Mouse (Mus musculus) heart, adult 11 months (tissue): ENCODE data around the gene Agtpbp1.
A peak's percentile ranks its signal among the peaks of the same experiment; 100 is the strongest.

Source experiments
- DNase-seq: peaks from one replicate; pipeline ENCODE4 v3.0.0; 2022

The Agtpbp1 gene

DNA sequence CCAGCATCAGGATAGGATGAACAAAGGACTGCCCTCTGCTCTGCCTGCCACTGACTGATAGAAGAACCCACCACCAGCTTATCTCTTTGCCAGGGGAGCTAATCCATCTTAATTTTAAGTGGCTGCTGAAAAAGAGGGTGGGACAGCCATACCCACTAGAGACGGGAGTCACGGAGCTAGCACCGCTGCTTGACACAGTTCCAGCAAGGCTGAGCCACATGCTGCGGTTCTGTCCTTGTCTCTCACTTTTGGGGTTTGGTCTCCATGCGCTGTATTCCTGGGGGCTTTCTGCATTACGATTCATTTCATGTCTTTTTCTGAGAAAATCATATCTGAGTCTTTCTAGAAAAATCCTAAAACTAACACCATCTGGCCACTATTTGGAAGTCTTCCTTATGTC lies 13.9 kb downstream of the Agtpbp1 start:
- DNase-seq: peak; percentile 63

DNA sequence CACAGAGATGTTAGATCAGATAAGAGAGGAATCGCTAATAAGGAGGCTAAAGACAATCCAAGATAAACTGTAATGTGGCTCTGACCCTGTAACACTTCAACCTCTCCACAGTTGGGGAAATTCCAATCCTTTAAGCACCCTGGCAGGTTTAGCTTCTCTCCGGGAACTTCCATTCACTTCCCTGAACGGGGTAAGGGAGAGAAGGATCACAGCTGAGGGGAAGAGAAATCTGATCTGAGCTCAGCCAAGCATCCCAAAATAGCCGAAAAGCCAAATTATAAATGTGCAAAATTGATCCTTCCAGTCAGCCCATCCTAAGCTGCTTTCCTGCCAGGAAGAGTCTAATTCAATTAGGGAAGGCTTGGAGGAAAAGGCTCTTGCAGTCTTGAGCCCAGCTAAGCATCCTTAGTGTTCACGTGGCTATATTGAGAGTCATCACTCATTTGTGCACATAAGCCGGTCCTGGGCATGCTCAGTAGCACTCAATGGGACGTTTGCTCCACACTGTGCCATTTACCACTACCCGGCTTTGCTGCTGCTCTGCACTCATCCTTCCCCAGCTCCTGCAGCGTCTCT lies 19.0 kb downstream of the Agtpbp1 start:
- no peak for DNase-seq

DNA sequence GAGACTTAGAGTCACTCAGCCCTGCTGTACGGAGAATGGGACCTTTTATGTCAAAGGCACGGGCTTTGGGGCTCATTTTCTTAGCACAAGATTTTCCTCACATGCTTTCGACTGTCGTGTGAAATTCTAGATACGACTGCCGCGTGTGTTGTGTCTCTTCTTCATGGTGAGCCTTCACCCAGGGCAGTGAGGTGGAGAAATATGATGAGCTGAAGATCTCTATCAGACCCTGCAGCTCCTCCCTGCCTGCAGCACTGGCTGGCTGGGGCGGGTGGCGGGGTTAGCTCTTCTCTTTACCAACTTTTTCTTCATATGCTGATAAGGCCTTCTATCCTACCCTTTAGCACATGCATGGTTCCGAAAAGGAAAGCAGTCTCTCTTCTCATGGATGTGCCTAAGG lies 20.1 kb downstream of the Agtpbp1 start:
- DNase-seq: peak; percentile 80

DNA sequence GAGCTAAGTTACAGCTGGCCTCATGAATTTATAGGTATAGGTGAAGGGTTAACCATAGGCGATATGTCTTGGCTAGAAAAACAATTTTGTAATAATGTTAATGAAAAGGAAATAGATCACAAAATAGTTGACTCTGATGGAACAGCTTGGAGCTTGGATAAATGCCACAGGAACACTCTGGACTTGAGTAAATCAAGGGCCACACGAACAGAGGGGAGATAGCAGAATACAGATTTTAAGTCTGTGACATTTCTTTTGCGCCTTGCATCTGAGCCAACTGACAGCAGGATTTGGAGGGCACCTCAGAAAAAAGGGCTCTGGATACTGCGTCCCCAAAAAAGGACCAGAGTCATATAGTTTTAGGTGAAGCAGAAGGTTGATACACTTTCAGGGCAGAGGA lies 20.5 kb downstream of the Agtpbp1 start:
- DNase-seq: no peak

DNA sequence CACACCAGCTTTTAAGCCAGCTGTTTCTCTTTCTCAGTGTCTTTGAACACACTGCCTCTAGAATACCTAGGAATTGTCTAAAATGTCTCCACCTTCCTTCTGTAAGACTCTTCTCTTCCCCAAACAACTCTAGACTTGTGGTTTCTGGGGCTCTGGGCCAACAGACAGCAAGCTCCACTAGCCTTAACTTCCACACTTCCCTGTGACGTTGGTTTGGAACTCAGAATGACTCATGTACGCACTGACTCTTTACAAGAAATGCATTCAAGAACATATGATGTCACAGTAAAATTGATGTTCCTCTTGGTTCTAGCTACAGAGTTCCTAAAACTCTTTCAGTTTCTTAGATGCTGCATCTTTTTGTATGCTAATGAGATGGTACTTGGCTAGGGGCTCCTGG lies 22.6 kb downstream of the Agtpbp1 start:
- DNase-seq: no peak

DNA sequence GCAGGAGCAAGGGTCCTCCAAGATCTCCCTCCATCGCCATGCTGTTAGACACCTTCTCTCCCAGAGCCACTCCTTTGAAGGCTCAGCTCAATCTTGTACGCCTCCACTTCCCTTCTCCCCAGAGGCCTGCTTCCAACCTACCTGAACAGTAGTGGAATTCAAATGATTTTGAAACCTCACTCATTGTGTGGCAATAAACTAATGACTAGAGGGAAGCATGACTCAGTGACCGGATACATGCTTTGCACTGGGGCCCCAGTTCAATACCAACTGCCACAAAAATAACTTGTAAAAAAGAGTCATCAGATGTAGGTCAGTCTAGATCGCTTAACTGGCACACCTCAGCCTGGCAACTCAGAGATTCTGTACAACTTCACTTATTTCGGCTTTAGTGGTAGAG lies 26.3 kb downstream of the Agtpbp1 start:
- no peak for DNase-seq

DNA sequence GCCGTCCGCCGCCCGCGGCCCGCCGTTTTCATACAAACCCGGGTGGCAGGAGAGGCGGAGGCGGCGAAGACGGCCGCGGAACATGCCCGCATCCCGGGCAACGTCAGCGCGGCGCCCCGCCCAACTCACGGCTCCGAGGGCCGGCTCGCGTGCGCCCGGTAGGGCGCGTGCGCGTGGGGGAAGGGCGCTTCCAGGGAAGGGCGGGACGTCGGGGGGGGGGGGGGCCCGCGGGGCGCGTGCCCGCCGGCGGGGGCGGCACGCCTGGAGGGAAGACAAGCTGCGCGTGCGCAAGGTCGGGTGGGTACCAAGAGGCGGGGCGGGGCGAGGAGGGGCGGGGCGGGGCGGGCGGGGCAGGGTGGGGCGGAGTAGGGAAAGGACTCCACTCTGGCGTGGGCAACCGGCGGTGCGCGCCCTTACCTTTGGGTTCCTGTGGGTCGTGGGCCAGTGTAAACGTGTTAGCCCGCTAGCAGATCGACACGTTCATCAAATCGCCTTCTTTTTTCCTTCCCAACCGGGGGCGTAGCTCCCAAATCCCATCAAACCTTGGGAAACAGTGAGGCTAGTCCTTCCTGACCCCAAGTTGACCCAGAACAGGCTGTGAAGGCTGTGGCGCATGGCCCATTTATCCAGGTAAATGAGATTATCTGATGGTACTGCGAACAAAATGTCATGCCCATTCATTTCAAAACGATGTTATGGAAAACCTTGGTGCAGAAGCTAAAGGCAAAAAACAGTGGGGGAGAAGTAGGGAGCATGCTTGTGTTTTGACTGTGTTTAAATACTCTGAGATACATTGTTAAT lies 27.6 kb downstream of the Agtpbp1 start:
- peak; percentile 99 for DNase-seq

DNA sequence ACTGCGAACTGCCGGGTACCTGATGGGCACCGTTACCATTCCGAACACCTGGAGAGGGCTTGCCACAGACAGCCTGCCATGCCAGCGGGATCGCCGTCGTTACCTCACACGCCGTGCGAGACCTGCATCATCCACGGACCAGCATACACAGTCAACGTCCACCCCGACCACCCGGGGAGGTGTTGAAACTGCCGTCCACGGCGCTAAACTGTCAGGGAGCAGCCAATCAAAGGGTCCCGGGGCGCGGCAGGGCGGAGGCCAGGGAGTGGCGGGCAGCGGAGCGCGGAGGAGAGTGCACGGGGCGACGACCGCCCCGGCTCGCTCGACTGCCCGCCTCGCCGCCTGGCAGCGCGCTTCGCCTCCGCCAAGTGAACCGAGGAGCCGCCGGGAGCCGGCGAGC lies 28.4 kb downstream of the Agtpbp1 start:
- DNase-seq: peak; percentile 97

DNA sequence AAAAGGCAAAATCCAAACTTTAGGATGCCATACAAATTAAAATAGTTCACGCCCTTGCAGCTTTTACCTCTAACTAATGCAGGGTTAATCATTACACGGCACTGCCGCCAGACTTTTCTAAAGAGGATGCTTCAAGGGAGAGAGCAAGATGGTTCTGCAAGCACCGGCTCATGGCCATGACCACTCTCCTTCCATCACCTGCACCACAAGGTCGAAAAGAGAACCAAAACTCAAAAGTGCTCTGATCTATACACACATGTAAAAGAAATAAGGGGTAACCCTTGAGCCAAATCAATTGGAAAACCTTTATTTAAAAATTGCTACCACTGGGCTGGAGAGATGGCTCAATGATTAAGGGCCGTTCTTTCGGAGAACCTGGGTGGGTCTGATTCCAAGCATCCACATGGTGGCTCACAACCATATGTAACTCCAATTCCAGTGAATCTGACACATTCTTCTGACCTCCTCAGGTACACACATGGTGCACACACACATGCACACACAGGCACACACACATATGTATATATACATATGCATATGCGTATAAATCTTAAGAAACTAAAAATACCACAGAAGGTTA lies 29.3 kb downstream of the Agtpbp1 start:
- DNase-seq: no peak

DNA sequence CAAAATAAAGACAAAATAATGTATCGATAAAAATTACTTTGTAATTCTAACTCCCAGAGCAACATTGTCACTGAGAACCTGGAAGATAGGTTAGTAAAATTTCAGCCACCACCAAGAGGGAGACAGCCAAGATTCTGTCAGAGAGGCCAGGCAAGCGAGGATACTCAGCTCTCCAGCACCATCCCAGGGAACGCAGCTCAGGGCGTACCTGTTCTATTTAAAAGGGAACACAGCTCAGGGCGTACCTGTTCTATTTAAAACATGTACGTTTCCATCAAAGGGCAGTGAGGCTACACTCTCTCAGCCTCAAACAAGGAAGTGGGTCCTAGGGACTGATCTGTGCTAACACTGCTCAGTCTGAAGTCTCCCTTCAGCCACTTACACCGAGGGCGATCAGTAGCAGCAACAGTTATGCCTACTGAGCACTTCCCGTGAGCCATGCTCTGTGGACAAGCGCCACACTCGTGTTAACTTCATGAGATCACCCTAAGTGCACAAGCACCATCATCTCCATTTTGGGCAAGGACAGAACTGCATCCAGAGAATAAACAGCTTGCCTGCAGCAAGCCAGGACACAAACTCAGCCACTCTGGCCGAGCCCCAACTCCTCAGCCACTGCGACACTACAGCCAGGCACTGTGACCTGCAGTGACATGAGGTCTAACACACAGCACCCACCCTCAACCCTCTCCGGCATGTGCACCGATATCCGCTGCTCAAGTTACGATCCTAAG lies 30.1 kb downstream of the Agtpbp1 start:
- DNase-seq: no peak

DNA sequence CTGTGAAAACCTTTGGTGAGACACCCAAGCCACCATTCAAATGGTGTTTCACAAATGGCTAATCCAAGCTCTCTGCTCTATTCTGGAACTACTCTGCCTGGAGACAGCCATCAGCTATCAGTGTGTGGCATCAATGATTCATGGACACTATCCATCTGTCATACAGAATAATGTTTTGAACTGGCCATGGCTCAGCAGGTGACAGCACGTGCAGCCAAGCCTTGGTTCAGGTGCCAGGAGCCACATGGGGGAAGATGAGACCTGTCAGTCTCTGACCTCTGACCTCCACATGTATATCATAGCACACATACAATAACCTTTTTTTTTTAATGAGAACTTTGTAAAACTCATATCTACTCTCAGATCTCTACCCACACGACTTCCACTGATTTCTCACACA lies 32.3 kb downstream of the Agtpbp1 start:
- peak; percentile 76 for DNase-seq

DNA sequence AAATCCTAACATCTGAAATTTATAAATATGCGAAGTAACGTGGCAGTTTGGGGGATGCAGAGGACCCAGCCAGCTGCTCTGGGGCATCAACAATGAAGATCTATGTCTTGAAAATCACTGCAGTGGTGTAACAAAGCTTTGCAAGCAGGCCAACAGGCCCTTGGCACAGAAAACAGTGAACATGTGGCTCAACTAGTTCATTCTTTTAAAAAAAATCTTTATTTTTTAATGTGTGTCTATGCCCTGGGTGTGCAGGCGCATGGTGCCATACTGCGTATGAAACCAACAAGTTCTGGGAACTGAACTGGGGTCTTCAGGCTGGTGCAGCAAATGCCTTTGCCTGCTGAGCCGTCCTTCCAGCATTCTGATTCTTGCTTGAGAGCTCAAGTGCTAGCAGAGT lies 32.7 kb downstream of the Agtpbp1 start:
- peak; percentile 62 for DNase-seq

DNA sequence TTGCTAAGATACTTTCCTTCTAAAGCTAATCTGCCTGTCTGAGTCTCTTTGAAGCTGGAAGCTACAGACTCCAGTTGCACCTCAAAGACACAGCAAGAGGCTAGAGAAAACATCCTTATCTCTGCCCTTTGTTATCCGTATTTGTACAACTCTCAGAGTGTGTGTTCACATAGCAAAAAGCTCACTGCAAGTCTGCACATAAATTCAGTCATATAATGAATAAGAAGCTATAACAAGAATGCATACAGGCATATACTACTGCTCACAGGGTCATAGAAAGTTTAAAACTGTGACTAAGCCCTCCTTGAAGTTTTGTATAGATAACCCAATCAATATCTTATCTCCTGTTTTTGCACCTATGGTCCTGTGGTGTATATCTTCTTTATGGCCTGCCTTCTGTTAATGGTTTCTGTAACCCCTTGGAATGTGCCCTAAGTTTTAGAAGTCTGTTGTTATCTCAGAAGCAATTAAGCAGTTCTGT lies 35.7 kb downstream of the Agtpbp1 start:
- DNase-seq: peak; percentile 8

DNA sequence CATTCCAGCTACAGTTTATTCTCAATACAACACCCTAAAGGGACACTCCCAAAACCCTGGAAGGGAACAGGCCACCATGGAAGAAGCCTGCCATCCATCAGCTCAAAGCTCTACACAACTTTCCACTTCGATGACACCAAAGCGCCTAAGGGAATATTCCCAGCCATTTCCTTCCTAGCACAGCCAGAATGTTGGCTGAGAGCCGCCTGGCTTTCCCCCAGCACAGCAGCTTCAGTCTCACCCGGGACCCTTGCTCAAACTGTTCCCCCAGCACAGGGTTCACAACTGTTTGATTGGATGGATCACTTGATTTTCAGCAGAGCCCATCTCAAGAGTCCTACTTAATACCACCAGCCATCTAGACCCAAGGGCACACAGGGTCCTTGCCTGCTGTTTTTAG lies 37.3 kb downstream of the Agtpbp1 start:
- peak; percentile 95 for DNase-seq

DNA sequence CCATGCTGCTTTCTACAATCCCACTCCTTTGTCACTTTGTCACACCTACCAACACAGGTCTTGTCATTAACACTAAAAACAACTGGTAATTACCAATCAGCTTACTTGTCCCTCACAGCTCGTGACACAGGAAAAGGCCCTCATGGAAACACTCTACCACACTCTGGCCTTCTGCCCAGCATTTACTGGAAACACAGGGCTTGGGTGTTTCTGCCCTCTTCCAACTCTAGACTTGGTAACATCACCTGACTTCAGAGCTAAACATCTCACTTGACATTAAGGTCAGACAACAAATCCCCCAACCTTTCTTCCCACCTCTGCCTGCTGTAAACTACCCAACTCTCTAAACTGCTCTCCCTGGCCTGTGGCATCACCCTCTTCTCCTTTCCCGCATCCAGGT lies 37.9 kb downstream of the Agtpbp1 start:
- DNase-seq: peak; percentile 95

DNA sequence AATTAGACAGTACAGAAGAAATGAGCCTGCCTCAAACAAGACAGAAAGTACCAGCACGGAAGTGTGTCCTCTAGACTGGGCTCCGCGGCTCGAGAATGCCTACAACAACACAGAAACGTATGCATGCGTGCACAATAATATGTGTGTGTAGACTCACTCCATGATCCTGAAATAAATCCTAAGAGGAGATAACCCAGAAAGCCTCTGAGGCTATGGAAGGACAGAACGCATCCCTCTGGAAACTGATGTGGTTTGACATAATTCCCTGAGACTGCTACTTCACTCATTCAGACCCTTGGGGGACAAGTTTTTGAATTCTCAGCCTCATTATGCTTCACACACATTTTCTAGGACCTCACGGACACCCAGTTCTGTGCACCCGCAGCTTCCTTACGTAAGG lies 42.6 kb downstream of the Agtpbp1 start:
- DNase-seq: peak; percentile 54

DNA sequence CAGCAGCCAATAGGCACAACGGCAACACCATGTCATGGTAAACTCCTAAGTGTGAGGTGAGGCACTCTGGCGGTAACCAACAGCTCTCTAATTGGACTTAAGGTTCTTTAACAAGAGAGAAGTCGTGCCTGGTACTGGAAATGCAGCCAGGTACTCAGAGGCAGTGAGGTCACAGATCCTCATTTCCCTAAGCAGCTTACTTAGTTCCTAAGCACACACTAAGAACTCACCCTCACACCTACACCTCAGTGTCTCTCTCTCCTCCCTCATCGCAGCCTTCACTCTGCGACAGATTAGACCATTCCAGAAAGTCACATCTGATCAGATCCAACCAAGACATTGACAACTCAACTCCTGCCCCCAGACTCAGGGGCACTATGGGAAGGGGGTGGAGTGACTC lies 45.0 kb downstream of the Agtpbp1 start:
- DNase-seq: no peak

DNA sequence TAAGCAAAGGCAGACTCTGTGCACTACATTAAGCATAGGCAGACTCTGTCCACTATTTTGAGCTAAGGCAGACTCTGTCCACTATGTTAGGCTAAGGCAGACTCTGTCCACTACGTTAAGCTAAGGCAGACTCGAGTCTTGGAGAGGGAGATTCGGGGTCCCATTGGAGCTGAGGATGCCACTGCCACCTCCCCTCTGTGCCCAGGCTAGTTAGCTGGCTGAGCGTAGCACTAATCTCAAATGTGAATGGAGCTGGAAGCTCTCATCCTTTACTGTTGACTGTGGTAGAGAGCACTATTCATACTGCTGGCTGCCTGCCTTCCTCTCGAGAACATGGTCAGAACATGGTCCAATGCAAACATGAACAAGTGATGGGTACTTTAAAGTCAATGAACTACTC lies 46.4 kb downstream of the Agtpbp1 start:
- peak; percentile 53 for DNase-seq

DNA sequence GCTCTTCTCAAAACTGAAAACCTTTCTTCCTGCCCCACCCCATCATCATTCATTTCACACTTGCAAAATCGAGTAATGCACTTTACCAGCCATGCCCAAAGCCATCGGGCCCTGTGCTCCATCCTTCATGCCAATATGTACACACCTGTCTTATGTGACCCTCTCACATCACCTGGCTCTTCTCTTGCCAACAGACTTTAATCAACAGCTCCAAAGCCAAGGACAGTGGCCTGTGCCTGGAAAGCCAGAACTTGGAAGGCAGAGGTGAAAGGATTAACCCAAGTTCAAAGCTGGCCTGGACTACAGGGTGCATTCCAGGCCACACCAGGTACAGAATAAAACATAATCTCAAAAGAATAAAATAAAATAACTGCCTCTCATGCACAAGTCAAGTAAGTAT lies 48.4 kb downstream of the Agtpbp1 start:
- DNase-seq: peak; percentile 84

DNA sequence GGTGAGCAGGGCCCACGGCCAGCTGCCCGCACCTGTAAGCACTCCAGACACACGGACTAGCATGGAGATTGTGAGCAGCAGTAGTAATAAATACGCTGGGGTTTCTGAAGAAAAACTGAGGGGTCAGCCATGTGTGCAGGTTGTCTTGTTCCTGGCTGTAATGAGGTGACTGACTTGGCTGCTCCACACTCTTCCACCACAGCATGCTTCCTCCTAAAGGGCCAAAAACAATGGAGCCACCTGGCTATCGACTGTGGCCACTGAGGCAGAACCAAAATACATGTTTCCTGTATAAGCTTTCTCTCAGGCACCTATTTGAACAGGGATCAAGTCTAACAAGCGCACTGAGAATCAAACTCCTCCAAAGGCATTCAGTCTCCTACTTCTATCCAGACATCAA lies 49.3 kb downstream of the Agtpbp1 start:
- DNase-seq: peak; percentile 4

DNA sequence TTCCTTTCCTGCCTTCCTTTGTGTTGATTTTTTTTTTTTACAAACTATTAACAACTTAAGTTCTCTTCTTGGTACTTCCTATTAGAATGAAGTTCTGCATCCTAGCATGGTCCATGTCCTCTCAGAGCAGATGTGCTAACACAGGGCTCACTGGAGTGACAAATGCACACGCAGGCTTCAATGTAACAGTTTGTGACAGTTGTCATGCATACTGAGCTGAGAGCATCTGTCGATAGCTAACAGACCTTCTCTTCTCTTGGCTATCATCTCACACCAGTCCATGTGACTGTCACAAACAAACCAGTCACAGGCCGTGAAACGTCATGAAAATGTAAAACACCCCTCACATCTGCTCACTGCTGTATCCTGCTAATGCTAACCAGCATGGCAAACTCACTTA lies 50.7 kb downstream of the Agtpbp1 start:
- DNase-seq: peak; percentile 41

DNA sequence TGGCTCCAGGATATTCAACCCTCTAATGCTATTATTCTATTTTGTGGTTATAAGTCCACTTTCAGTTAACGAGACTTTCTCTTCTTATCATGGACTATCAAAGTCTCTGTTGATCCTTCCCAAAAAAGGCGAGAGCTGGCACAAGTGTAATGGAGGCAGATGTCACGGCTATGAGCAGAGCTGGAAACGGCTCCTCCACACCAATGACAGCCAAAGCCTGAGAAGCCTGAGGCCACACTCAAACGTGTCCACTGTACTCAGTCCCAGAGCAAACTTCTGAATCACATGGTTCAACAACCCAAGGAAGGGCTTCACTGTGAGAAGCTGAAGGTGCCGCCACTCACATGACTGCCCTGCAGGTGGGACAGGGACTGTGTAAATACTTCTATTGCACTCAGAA lies 51.7 kb downstream of the Agtpbp1 start:
- DNase-seq: peak; percentile 73

DNA sequence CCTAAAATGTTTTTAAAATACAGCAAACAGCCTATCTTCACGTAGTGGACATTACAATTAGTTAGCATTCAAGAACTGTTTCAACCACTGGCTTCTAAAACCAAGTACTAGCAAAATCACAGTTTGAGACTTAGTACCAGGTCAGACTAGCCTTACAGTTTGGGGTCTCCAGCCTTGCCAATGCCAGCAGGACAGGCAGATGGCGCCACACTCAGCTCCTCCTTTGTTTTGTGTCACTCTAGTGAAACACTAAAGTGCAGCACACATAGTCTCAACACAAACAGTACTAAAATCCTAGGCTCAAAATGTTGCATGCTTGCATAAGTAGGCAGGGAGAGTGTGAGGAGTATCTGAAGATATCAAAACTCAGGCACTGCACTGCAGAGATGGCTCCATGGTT lies 53.8 kb downstream of the Agtpbp1 start:
- DNase-seq: peak; percentile 65

DNA sequence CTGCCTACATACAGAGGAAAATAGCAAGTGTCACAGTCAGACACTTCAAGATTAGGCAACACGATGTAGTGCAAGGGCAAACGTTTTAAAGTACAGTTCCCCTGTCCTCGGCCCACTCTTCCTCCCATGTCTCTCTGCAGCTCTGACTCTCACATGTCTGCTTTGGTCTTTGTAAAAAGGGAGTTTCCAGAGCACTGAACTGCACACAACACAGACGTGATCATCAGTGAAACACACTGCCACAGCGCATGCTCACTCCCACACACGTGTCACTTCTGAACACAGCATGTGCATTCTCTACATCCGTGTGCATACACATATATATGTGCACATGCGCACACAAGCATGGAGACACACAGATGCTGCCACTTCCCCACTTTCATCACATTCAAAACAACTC lies 54.5 kb downstream of the Agtpbp1 start:
- DNase-seq: peak; percentile 83
